Mouse (Mus musculus): ENCODE measurements around the gene Nagpa.

Nagpa gene

GRCm38 (mm10) chr16:5195080-5195479, 8.7 kb downstream of the Nagpa start:
- DNase-seq (ENCODE audit: low spot score) = peak; percentile 57

GRCm38 (mm10) chr16:5186234-5186633, 17.6 kb downstream of the Nagpa start:
- no peak for DNase-seq (ENCODE audit: low spot score)

GRCm38 (mm10) chr16:5185691-5186090, 18.1 kb downstream of the Nagpa start:
- no peak for DNase-seq (ENCODE audit: low spot score)

- DNase-seq (ENCODE audit: low spot score) = no peak
These were observed 18.9 kb downstream of the Nagpa start for GRCm38 (mm10) chr16:5184956-5185355.

GRCm38 (mm10) chr16:5184101-5184500, 19.7 kb downstream of the Nagpa start:
- no peak for DNase-seq (ENCODE audit: low spot score)

- DNase-seq (ENCODE audit: low spot score) = no peak
These were observed 20.4 kb downstream of the Nagpa start for GRCm38 (mm10) chr16:5183310-5183975.

GRCm38 (mm10) chr16:5172636-5173035, 31.2 kb downstream of the Nagpa start:
- no peak for DNase-seq (ENCODE audit: low spot score)

- no peak for DNase-seq (ENCODE audit: low spot score)
These were observed 35.0 kb downstream of the Nagpa start for GRCm38 (mm10) chr16:5168829-5169228.

- no peak for DNase-seq (ENCODE audit: low spot score)
These were observed 35.8 kb downstream of the Nagpa start for GRCm38 (mm10) chr16:5168038-5168437.

- DNase-seq (ENCODE audit: low spot score) = no peak
These were observed 39.5 kb downstream of the Nagpa start for GRCm38 (mm10) chr16:5164327-5164726.

GRCm38 (mm10) chr16:5159248-5159647, 44.6 kb downstream of the Nagpa start:
- no peak for DNase-seq (ENCODE audit: low spot score)

- DNase-seq (ENCODE audit: low spot score) = no peak
These were observed 46.7 kb downstream of the Nagpa start for GRCm38 (mm10) chr16:5157113-5157512.

- DNase-seq (ENCODE audit: low spot score) = no peak
These were observed 47.3 kb downstream of the Nagpa start for GRCm38 (mm10) chr16:5156495-5156894.

- no peak for DNase-seq (ENCODE audit: low spot score)
These were observed 48.8 kb downstream of the Nagpa start for GRCm38 (mm10) chr16:5155014-5155413.

- DNase-seq (ENCODE audit: low spot score) = no peak
These were observed 50.3 kb downstream of the Nagpa start for GRCm38 (mm10) chr16:5153299-5154026.

GRCm38 (mm10) chr16:5150544-5150943, 53.3 kb downstream of the Nagpa start:
- no peak for DNase-seq (ENCODE audit: low spot score)

GRCm38 (mm10) chr16:5147037-5147385, 56.8 kb downstream of the Nagpa start, which contains the start of gene Sec14l5:
Sec14l5 (plus strand) TSS chr16:5147109.
- no peak for DNase-seq (ENCODE audit: low spot score)

GRCm38 (mm10) chr16:5146367-5147036, 57.3 kb downstream of the Nagpa start:
- DNase-seq (ENCODE audit: low spot score) = peak; percentile 33

GRCm38 (mm10) chr16:5145570-5145969, 58.2 kb downstream of the Nagpa start:
- DNase-seq (ENCODE audit: low spot score) = peak; percentile 72

Measured in c-Kit-positive CD71-positive TER-119-positive erythroid progenitor cells, embryonic 14.5 days (primary cell).